Mouse (Mus musculus) adrenal gland, postnatal 14 days (tissue): ENCODE measurements at regions not wholly inside any gene's neighbourhood (a gene's known extent, or its start where the extent isn't known, plus 50 kb on each side); places are given as distances from the start of the nearest gene placed in this dataset.
"Not testable (repeated sequence)": the region's sequence is repeated elsewhere in the genome, so short reads cannot be mapped to it uniquely, and the experiment has no call there.

ENCODE experiments used
- DNase-seq: peaks from one replicate; pipeline ENCODE4 v3.0.0; 2021; ENCODE audit warnings: mixed read lengths

DNA sequence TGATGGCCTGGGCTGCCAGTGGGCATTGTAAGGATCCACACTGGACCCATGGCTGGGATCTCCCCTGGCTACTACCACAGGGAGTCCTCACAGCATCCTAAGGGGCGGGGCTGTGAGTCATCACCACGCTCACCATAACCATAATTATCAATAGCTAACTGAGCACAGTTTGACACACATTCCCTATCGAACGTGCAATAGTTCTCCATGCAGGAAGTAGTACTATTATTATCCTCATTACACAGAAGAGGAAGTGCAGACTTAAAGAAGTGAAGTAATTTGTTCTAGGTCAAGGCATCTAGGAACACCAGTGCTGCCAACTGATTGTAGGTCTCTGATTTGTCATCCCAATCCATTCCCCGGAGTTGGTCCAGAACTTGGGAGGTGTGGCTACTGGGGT is 84.1 kb upstream of the Trim2 start:
- DNase-seq: no peak

DNA sequence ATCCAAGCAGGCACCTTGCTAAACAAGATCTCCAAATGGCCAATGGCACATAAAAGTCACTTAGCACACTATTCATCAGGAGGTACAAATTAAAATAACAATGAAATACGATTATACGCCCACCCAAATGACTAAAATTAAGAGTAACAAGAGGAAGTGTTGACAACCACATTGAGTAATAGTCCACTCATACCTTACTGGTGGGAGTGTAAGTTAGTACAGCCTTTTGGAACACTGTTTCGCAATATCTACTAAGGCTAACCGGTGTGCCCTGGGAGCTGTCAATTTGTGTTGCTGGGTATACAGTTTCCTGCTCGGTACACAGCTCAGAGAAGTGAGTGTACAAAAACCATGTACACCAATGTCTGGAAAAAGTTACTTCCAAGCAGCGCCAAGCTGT is 81.8 kb upstream of the Trim2 start:
- no peak for DNase-seq

DNA sequence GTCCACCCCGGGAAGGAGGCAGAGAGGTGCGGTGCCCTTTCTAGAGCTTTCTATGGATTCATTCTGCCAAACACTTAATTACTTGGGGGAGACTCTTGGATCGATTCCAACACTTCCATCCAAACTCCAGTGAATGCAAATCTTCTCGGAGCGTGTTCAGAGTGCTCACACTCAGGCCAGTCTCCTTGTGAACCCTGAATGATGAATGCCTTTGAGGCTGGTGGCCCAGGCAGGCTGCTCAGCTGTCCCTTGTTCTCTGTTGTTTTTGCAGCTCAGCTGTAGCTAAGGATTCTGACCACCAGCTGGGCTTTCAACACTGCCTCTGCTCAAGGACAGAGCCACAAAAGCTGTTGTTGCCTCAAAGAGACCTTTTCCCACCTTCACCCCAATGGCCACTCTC is 79.0 kb upstream of the Trim2 start:
- no peak for DNase-seq

DNA sequence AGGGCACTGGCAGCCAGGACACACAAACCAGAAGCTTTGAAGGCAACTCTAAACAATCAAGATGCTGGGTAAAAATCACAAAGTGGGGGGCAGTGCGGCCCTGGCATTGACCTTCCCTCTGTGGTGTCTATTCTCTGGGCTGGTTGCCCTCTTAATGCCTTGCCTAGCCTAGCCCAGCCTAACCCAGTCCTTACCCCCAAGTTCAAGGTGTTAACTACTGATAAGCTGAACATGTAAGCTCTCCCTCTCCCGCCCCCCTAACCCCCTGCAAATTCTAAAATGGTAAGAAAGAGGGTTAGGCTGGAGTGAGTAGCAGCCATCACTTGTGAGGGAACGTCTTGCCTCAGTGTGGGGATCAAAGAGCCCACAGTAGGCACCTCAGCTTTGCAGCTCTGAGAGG is 76.9 kb upstream of the Trim2 start:
- no peak for DNase-seq

DNA sequence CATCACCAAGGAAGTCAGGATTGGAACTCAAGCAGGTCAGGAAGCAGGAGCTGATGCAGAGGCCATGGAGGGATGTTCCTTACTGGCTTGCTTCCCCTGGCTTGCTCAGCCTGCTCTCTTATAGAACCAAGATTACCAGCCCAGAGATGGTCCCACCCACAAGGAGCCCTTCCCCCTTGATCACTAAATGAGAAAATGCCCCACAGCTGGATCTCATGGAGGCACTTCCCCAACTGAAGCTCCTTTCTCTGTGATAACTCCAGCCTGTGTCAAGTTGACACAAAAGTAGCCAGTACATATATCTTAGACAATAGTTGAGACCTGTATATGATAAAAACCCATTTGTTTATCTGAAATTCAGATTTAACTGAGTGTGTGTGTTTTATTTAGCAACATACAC is 76.4 kb upstream of the Trim2 start:
- DNase-seq: not testable (repeated sequence)

DNA sequence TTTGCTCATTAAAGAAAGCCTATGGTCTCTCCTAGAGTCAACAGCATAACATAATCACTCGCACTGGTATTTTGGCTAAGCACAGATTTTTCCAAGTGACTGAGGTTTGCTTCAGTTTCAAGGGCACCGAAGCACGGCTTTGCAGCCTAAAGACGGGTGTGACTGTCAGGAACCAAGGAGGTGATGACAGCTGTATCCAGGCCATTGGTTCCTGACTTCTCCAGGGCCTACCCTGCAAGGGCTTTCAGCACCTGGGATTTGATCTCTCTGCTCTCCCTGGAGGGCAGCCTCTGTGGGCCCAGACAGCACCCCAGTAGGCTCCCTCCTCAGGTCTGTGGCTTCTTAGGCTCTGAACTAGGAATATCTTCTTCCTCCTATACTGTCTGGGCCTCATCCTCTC is 75.3 kb upstream of the Trim2 start:
- DNase-seq: no peak

DNA sequence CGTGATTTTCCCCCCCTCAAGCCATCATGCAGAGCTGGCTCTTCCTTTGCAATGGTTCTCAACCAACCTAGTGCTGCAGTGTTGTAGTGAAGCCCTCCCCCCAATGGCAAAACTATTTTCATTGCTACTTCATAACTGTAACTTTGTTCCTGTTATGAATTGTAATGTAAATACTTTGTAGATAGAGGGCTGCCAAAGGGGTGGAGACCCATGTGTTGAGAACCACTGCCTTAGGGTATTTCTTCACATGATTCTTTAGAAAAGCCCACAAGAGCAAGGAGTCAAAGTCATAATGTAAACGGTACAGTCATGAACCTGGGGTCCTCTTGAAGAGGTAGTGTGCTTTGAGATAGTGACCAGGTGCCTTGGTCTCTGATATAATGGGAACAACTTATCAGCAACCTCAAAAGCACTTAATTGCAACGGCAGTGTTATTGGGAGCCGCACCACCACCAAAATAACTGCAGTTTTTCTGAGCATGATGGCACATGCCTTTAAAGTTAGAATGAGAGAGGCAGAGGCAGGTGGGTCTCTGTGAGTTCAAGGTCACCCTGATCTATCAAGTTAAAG is 72.4 kb upstream of the Trim2 start:
- no peak for DNase-seq

DNA sequence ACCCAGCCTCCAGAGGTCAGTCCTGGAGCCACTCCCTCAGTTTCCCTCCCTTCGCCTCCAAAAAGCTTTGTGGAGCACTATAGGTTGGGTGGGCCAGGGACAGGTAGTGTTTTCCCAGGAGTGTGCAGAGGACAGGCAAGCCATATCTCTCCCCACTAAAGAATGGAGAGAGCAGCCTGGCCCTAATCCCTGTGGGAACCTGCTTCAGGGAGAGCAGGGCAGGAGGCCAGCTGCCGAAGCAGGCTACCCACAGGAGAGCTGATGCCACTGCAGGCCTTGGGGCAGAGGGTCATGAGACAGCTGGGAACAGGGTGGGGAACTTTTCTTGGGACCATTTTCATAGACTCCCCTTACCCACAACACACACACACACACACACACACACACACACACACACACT is 69.8 kb upstream of the Trim2 start:
- peak; percentile 20 for DNase-seq

DNA sequence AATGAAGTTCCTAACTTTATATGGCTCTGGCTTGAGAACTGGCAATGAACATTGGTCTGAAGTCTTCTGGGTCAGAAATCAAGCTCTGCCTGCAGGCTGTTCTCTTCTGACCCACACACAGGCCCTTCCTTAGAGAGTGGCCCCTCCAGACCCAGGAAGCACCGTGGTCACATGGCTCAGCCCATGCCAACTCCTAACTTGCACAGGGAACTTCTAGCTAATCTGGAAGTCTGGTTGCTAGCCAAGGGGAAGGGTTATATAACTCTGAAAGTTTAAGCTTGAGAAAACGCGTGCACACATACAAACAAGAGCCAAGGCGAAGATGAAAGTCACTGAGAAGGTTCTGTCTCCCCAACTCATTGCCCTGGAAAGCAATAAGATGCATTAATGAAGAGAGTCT is 69.2 kb upstream of the Trim2 start:
- no peak for DNase-seq

DNA sequence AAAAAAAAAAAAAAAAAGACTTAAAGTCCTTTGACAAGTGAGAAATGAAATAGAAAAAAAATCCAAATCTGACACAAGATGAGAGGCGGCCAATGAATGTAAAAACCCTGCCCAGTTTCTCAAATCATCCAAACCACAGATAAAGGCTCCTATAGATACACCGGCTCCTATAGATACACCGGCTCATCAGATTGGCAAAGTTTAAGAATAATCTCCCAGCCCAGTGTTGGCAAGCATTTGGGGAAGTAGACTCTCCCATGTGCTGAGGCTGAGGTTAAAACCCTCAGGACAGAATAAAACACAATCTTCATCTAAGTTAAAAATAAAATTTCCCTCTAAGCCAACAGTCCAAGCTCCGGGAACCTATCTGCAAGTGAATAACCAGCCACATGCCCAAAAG is 65.2 kb upstream of the Trim2 start:
- no peak for DNase-seq

DNA sequence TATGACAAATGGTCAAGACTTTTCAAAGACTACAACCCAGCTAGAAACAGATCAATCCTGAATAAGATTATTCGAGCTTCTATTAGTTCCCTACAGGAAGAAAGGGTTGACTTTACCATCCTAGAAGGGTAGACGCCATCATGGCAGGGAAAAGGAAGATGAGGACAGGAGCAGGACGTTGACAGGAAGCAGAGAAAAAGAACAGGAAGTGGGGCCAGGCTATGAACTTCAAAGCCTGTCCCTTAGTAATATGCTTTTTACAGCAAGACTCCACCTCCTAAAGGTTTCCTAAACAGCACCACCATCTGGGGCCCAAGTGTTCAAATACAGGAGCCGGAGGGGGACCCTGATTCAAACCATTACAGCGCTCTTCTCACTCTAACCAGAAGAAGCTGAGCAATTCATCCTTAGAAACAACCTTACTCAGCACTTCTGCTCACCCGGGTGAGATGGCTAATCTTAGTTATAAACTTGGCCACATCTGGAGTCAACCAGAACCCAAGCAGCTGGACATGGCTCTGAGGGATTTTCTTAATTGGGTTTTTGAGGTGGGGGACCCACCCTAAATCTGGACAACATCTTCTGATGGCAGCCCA is 60.6 kb upstream of the Trim2 start:
- no peak for DNase-seq

DNA sequence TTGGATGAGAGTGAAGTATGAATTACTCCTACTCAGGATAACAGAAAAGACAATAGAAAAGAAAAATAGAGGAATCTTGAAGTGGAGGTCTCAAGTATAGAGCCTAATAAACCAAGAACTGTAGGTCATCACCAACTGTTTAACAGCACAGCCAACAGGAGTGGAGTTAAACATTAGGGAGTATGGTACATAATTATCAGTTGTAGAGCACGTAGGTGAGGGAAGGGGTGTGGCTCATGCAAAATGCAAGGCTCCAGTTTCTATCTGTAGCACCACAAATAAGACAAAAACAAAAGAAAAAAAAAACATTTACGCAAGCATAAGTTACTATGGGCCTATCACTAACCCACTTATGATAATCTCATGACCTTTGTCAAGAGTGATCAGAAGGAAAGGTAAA is 52.0 kb upstream of the Trim2 start:
- no peak for DNase-seq

DNA sequence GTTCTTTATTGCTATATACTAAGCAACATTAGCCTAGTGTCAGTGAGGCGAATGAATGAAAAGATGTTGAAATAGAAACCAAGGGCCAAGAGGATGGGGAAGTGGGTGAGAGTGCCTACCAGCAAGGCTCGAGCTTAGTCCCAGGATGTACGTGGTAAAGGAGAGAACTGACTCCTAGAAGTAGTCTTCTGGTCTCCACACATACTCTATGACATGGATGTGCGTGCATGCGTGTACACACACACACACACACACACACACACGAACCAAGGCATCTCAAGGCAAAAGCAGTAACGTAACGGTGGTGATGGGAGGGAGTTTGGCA is 50.0 kb upstream of the Trim2 start:
- no peak for DNase-seq
